Mouse (Mus musculus): ENCODE measurements at regions not wholly inside any gene's neighbourhood (a gene's known extent, or its start where the extent isn't known, plus 50 kb on each side); places are given as distances from the start of the nearest gene placed in this dataset.

DNA sequence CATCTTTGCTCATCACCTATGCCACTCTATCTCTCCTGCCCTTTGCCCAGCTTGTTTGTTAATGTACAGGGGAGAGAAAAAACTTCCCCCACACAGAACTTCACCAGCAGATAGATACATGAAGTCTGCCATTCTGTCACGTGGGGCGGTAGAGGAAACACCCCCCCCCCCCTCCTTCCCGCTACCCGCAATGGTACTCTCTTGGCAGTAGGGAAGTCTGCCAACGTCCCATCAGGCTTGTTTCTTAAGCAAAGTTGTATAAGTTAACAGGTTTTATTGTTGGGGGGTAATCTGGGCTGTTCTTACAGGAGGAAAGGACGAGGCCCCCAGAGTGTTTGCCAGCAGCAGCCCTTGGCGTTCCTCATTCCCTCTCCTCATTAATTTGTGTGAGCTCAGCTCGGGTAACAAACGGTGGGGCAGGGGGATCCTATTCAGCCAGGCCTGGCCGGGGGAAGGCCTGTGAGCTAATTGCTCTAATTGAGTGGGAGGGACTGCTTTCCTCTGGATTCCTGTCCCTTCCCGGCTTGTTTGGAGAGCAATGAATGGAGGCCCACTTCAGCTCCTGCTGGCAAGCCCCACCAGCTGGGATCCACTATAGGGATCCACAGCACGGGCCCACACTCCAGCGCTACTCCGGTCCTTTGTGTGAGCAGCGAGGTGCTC lies 292.5 kb downstream of the Bcl11a start:
- Histone ChIP-seq H3K9ac (replicated peaks; ENCODE audit: low read length, poor library complexity, severe bottlenecking) (no peak overlapping the region), H3K27ac (ENCODE audit: low read depth, low read length) (no peak overlapping the region), H3K27me3 (ENCODE audit: insufficient read depth, low read length) (no peaks in the 10 kb centered on the region), H3K4me1 (ENCODE audit: insufficient read depth, low read length) (0 out of 2 replicates have a peak, but pooled peaks cover 4% of the 10 kb centered on the region), H3K9me3 (ENCODE audit: low read length) (no peaks in the 10 kb centered on the region), H3K36me3 (ENCODE audit: insufficient read depth, low read length) (no peaks in the 10 kb centered on the region), H3K4me2 (ENCODE audit: low read depth, low read length, poor library complexity, severe bottlenecking) (no peak overlapping the region), H3K4me3 (ENCODE audit: low read depth, low read length) (no peak overlapping the region)
- TF ChIP-seq CTCF (IDR thresholded peaks at IDR 0.05) = no peak
- WGBS = 16% methylated on average over 15 of the region's 15 CpGs
- peak; percentile 49; the same call in 1 of the 2 replicates for ATAC-seq (ENCODE audit: low FRiP score)
- DNase-seq (ENCODE audit: low spot score) = peak; percentile 64

DNA sequence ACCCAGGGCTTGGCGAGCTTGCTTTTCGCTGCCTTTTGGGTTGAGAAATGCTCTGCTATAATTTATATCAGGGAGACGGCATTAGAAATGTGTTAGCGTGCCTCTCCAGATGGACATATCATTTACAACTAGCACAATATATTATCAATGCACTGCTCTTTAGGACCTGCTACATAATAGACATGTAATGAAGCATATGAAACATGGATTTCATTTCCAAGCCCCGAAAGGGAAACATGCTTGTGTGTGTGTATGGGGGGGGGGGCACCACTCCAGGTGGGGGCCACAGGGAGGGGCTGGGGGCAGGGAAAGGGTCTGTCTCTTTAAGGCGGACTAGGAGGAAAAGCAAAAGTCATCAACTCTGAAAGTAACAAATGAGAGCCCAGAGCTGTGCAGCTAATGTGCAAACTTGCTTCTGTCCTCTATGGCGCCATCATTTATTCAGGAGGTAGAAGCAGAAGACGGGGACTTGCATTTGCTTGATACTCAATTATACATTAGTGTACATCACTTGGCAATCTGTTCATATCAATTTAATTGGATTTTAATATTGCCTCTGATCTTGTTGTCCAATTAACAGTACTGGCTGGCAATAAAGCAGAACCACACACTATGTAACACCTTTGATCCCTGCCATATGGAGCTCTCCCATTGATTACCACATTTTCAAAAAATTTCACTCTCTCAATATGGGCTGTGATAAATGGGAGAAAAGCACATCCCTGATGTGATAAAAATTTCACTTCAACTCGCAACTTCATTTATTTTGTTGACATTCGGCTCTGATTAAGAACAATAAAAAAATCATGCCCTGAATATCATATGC lies 293.2 kb downstream of the Bcl11a start:
- Histone ChIP-seq H3K4me3 (ENCODE audit: low read depth, low read length) (no peak overlapping the region), H3K27me3 (ENCODE audit: insufficient read depth, low read length) (no peaks in the 10 kb centered on the region), H3K9me3 (ENCODE audit: low read length) (no peaks in the 10 kb centered on the region), H3K9ac (replicated peaks; ENCODE audit: low read length, poor library complexity, severe bottlenecking) (no peak overlapping the region), H3K27ac (ENCODE audit: low read depth, low read length) (no peak overlapping the region), H3K36me3 (ENCODE audit: insufficient read depth, low read length) (no peaks in the 10 kb centered on the region), H3K4me2 (ENCODE audit: low read depth, low read length, poor library complexity, severe bottlenecking) (no peak overlapping the region), H3K4me1 (ENCODE audit: insufficient read depth, low read length) (0 out of 2 replicates have a peak, but pooled peaks cover 4% of the 10 kb centered on the region)
- 37% methylated on average over 10 of the region's 10 CpGs for WGBS
- ATAC-seq (ENCODE audit: low FRiP score) = peak; percentile 61
- DNase-seq (ENCODE audit: low spot score) = peak; percentile 40
- no peak for TF ChIP-seq CTCF (IDR thresholded peaks at IDR 0.05)

- ATAC-seq (ENCODE audit: low FRiP score) (peak; percentile 47; the same call in 1 of the 2 replicates), DNase-seq (ENCODE audit: low spot score) (peak; percentile 76)
- Histone ChIP-seq H3K27me3 (ENCODE audit: insufficient read depth, low read length) (no peaks in the 10 kb centered on the region), H3K4me1 (ENCODE audit: insufficient read depth, low read length) (0 out of 2 replicates have a peak, but pooled peaks cover 4% of the 10 kb centered on the region), H3K9ac (replicated peaks; ENCODE audit: low read length, poor library complexity, severe bottlenecking) (no peak overlapping the region), H3K27ac (ENCODE audit: low read depth, low read length) (no peak overlapping the region), H3K4me3 (ENCODE audit: low read depth, low read length) (no peak overlapping the region), H3K4me2 (ENCODE audit: low read depth, low read length, poor library complexity, severe bottlenecking) (no peak overlapping the region), H3K36me3 (ENCODE audit: insufficient read depth, low read length) (no peaks in the 10 kb centered on the region), H3K9me3 (ENCODE audit: low read length) (no peaks in the 10 kb centered on the region)
- TF ChIP-seq CTCF (IDR thresholded peaks at IDR 0.05) = no peak
- WGBS = 39% methylated on average over 5 of the region's 5 CpGs
Measured at GRCm38 (mm10) chr11:24371687-24371950, 293.8 kb downstream of the Bcl11a start.

- Histone ChIP-seq H3K4me3 (ENCODE audit: low read depth, low read length) (no peak overlapping the region), H3K4me1 (ENCODE audit: insufficient read depth, low read length) (0 out of 2 replicates have a peak, but pooled peaks cover 4% of the 10 kb centered on the region), H3K27me3 (ENCODE audit: insufficient read depth, low read length) (no peaks in the 10 kb centered on the region), H3K36me3 (ENCODE audit: insufficient read depth, low read length) (no peaks in the 10 kb centered on the region), H3K4me2 (ENCODE audit: low read depth, low read length, poor library complexity, severe bottlenecking) (no peak overlapping the region), H3K9ac (replicated peaks; ENCODE audit: low read length, poor library complexity, severe bottlenecking) (no peak overlapping the region), H3K27ac (ENCODE audit: low read depth, low read length) (no peak overlapping the region), H3K9me3 (ENCODE audit: low read length) (no peaks in the 10 kb centered on the region)
- DNase-seq (ENCODE audit: low spot score) (peak; percentile 35), ATAC-seq (ENCODE audit: low FRiP score) (peak; percentile 17; the same call in 1 of the 2 replicates)
- WGBS = 39% methylated on average over 8 of the region's 8 CpGs
- no peak for TF ChIP-seq CTCF (IDR thresholded peaks at IDR 0.05)
Measured at GRCm38 (mm10) chr11:24371963-24372362, 294.1 kb downstream of the Bcl11a start.

DNA sequence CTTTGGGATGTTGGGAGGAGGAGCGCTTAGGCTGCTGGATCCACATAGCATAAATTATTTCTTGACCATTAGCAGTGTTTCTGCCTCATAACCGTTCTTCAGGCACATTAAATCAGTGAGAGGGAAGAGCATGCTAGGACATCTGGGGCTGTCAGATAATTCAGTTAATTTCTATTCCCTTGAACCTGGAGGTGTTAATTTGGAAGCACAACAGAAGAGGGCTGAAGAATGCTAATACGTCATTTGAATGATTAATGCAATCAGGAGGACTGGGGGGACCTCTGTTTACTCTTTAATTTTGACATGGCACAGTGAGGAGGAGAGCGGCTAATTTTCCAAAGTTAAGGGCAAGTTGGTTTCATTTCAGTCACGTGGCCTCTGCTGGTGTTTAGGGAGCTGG lies 294.8 kb downstream of the Bcl11a start:
- Histone ChIP-seq H3K9me3 (ENCODE audit: low read length) (no peaks in the 10 kb centered on the region), H3K4me2 (ENCODE audit: low read depth, low read length, poor library complexity, severe bottlenecking) (no peak overlapping the region), H3K4me3 (ENCODE audit: low read depth, low read length) (no peak overlapping the region), H3K9ac (replicated peaks; ENCODE audit: low read length, poor library complexity, severe bottlenecking) (no peak overlapping the region), H3K27ac (ENCODE audit: low read depth, low read length) (no peak overlapping the region), H3K27me3 (ENCODE audit: insufficient read depth, low read length) (no peaks in the 10 kb centered on the region), H3K36me3 (ENCODE audit: insufficient read depth, low read length) (no peaks in the 10 kb centered on the region), H3K4me1 (ENCODE audit: insufficient read depth, low read length) (0 out of 2 replicates have a peak, but pooled peaks cover 4% of the 10 kb centered on the region)
- ATAC-seq (ENCODE audit: low FRiP score) (no peak), DNase-seq (ENCODE audit: low spot score) (no peak)
- WGBS = 51% methylated on average over 5 of the region's 5 CpGs
- TF ChIP-seq CTCF (IDR thresholded peaks at IDR 0.05) = no peak

- Histone ChIP-seq H3K36me3 (ENCODE audit: insufficient read depth, low read length) (no peaks in the 10 kb centered on the region), H3K27ac (ENCODE audit: low read depth, low read length) (no peak overlapping the region), H3K4me2 (ENCODE audit: low read depth, low read length, poor library complexity, severe bottlenecking) (no peak overlapping the region), H3K4me1 (ENCODE audit: insufficient read depth, low read length) (0 out of 2 replicates have a peak, but pooled peaks cover 4% of the 10 kb centered on the region), H3K9ac (replicated peaks; ENCODE audit: low read length, poor library complexity, severe bottlenecking) (no peak overlapping the region), H3K27me3 (ENCODE audit: insufficient read depth, low read length) (no peaks in the 10 kb centered on the region), H3K4me3 (ENCODE audit: low read depth, low read length) (no peak overlapping the region), H3K9me3 (ENCODE audit: low read length) (no peaks in the 10 kb centered on the region)
- DNase-seq (ENCODE audit: low spot score) (no peak), ATAC-seq (ENCODE audit: low FRiP score) (no peak)
- no peak for TF ChIP-seq CTCF (IDR thresholded peaks at IDR 0.05)
- 45% methylated on average over 4 of the region's 4 CpGs for WGBS
Measured at GRCm38 (mm10) chr11:24373301-24373700, 295.4 kb downstream of the Bcl11a start.
